Mouse (Mus musculus) brain, embryonic 14.5 days (tissue): ENCODE results near the gene Rbm20. TPM values are rescaled to one million over a fixed set of nuclear protein-coding genes. Genes with fewer than 3 reads are reported as not detected.

Source experiments
- DNase-seq: peaks from one replicate; pipeline ENCODE4 v3.0.0-alpha.2; 2011; ENCODE audit warnings: low read depth
- CTCF ChIP-seq: fragments of 200-500 bp; IDR thresholded peaks from 2 replicates; pipeline ENCODE4 v1.5.1; 2012; ENCODE audit warnings: inconsistent platforms, mild to moderate bottlenecking, moderate library complexity, borderline replicate concordance; ENCODE audit not compliant: insufficient read depth, insufficient read length; ENCODE audit errors: extremely low read depth
- POLR2A ChIP-seq: fragments of 200-500 bp; IDR thresholded peaks from 2 replicates; pipeline ENCODE4 v1.6.1; 2012; ENCODE audit warnings: mild to moderate bottlenecking, inconsistent platforms, borderline replicate concordance; ENCODE audit not compliant: poor library complexity, insufficient read depth, insufficient read length, severe bottlenecking; ENCODE audit errors: extremely low read depth
- polyA plus RNA-seq: library from polyadenylated mRNA; depleted of rRNA; stranded (reverse); fragments of >200 nt; gene quantifications from 2 replicates; pipeline ENCODE4 v1.2.3, GENCODE M21; 2012

The Rbm20 gene
- polyA plus RNA-seq, 1 experiment, result 1.5 TPM

- no peak for TF ChIP-seq POLR2A
- TF ChIP-seq CTCF, result no peak
Measured at GRCm38 (mm10) chr19:53764688-53765478, 87.8 kb downstream of the Rbm20 start.

GRCm38 (mm10) chr19:53768478-53768877, 91.4 kb downstream of the Rbm20 start:
- peak; percentile 65; the same call in 1 of the 2 replicates for TF ChIP-seq CTCF
- TF ChIP-seq POLR2A, result no peak
- peak; percentile 85 for DNase-seq

More at GRCm38 (mm10) chr19:53764688-53765478, 87.8 kb downstream of the Rbm20 start:
- no peak for DNase-seq

- DNase-seq, result peak; percentile 94
- TF ChIP-seq POLR2A (no peak), CTCF (no peak)
Measured at GRCm38 (mm10) chr19:53773937-53774640, 97.0 kb downstream of the Rbm20 start.

- DNase-seq, result no peak
- TF ChIP-seq POLR2A (no peak), CTCF (no peak)
Measured at GRCm38 (mm10) chr19:53774641-53775350, 97.7 kb downstream of the Rbm20 start.

GRCm38 (mm10) chr19:53779402-53779801, 102.3 kb downstream of the Rbm20 start:
- TF ChIP-seq CTCF (no peak), POLR2A (no peak)

GRCm38 (mm10) chr19:53779818-53780217, 102.7 kb downstream of the Rbm20 start:
- DNase-seq, result no peak
- TF ChIP-seq CTCF (no peak), POLR2A (no peak)

More at GRCm38 (mm10) chr19:53779402-53779801, 102.3 kb downstream of the Rbm20 start:
- no peak for DNase-seq

- no peak for TF ChIP-seq CTCF
- TF ChIP-seq POLR2A, result no peak
- DNase-seq, result no peak
Measured at GRCm38 (mm10) chr19:53780752-53781602, 103.9 kb downstream of the Rbm20 start.

GRCm38 (mm10) chr19:53781826-53782225, 104.7 kb downstream of the Rbm20 start:
- TF ChIP-seq CTCF (no peak), POLR2A (no peak)

GRCm38 (mm10) chr19:53785352-53785751, 108.2 kb downstream of the Rbm20 start:
- no peak for DNase-seq
- TF ChIP-seq POLR2A (no peak), CTCF (no peak)

More at GRCm38 (mm10) chr19:53781826-53782225, 104.7 kb downstream of the Rbm20 start:
- DNase-seq, result no peak

GRCm38 (mm10) chr19:53786239-53786638, 109.1 kb downstream of the Rbm20 start:
- peak; percentile 83 for DNase-seq
- no peak for TF ChIP-seq CTCF
- no peak for TF ChIP-seq POLR2A
